Mouse (Mus musculus): ENCODE results near the gene Gm28490. TPM values are rescaled to one million over a fixed set of nuclear protein-coding genes. Genes with fewer than 3 reads are reported as not detected.
"Not testable (repeated sequence)": the region's sequence is repeated elsewhere in the genome, so short reads cannot be mapped to it uniquely, and the experiment has no call there.

Gene Gm28490
- total RNA-seq (2021), result not detected
- long read RNA-seq, experiment 1, result 0 reads
- long read RNA-seq, experiment 2, result 0 reads

- DNase-seq, result not testable (repeated sequence)
These were observed at the start of gene Gm28490 for GRCm38 (mm10) chrY:31634656-31635055. Gm28490 (minus strand) TSS chrY:31634756.

All from gastrocnemius, postnatal 10 days (tissue).